Mouse (Mus musculus): ENCODE measurements around the gene Syn3. TPM values are rescaled to one million over a fixed set of nuclear protein-coding genes. Genes with fewer than 3 reads are reported as not detected.
"Not testable (repeated sequence)": the region's sequence is repeated elsewhere in the genome, so short reads cannot be mapped to it uniquely, and the experiment has no call there.

Gene Syn3
- total RNA-seq, 2 experiments from 2014 or later = 0.23 to 0.43 TPM

GRCm38 (mm10) chr10:86150076-86150475 is 348.6 kb downstream of the Syn3 start:
- DNase-seq = no peak

GRCm38 (mm10) chr10:86149029-86149818 is 349.5 kb downstream of the Syn3 start:
- peak; percentile 15 for DNase-seq

GRCm38 (mm10) chr10:86139061-86139681 is 359.5 kb downstream of the Syn3 start:
- no peak for DNase-seq

- no peak for DNase-seq
Observed at GRCm38 (mm10) chr10:86137589-86138173, 361.0 kb downstream of the Syn3 start.

GRCm38 (mm10) chr10:86137106-86137505 is 361.6 kb downstream of the Syn3 start:
- no peak for DNase-seq

GRCm38 (mm10) chr10:86136249-86136648 is 362.4 kb downstream of the Syn3 start:
- no peak for DNase-seq

- DNase-seq = no peak
Observed at GRCm38 (mm10) chr10:86134848-86135247, 363.8 kb downstream of the Syn3 start.

- DNase-seq = no peak
Observed at GRCm38 (mm10) chr10:86134336-86134735, 364.4 kb downstream of the Syn3 start.

GRCm38 (mm10) chr10:86132420-86132956 is 366.2 kb downstream of the Syn3 start:
- no peak for DNase-seq

GRCm38 (mm10) chr10:86129046-86129445 is 369.6 kb downstream of the Syn3 start:
- no peak for DNase-seq

GRCm38 (mm10) chr10:86126478-86126877 is 372.2 kb downstream of the Syn3 start:
- peak; percentile 57 for DNase-seq

GRCm38 (mm10) chr10:86125421-86125820 is 373.3 kb downstream of the Syn3 start:
- DNase-seq = no peak

- DNase-seq = no peak
Observed at GRCm38 (mm10) chr10:86124115-86124514, 374.6 kb downstream of the Syn3 start.

GRCm38 (mm10) chr10:86123224-86123623 is 375.5 kb downstream of the Syn3 start:
- no peak for DNase-seq

GRCm38 (mm10) chr10:86122456-86122855 is 376.2 kb downstream of the Syn3 start:
- not testable (repeated sequence) for DNase-seq

GRCm38 (mm10) chr10:86116268-86116667 is 382.4 kb downstream of the Syn3 start:
- no peak for DNase-seq

- no peak for DNase-seq
Observed at GRCm38 (mm10) chr10:86114431-86114848, 384.3 kb downstream of the Syn3 start.

- no peak for DNase-seq
Observed at GRCm38 (mm10) chr10:86108797-86109196, 389.9 kb downstream of the Syn3 start.

GRCm38 (mm10) chr10:86107681-86108080 is 391.0 kb downstream of the Syn3 start:
- DNase-seq = no peak

- no peak for DNase-seq
Observed at GRCm38 (mm10) chr10:86103976-86104375, 394.7 kb downstream of the Syn3 start.

GRCm38 (mm10) chr10:86100281-86100851 is 398.3 kb downstream of the Syn3 start:
- peak; percentile 51 for DNase-seq

- DNase-seq = no peak
Observed at GRCm38 (mm10) chr10:86098363-86098762, 400.3 kb downstream of the Syn3 start.
